Mouse (Mus musculus): Measurements from ENCODE around the gene Camk2b. TPM values are rescaled to one million over a fixed set of nuclear protein-coding genes. Genes with fewer than 3 reads are reported as not detected.

Camk2b gene
- polyA plus RNA-seq (2014; fragmentation: Illumina TruSeq; extraction: RNeasy Lipid Tissue Mini Kit (QIAGEN cat#74804); ENCODE audit: low read depth, low replicate concordance) = 7.6 TPM

DNA sequence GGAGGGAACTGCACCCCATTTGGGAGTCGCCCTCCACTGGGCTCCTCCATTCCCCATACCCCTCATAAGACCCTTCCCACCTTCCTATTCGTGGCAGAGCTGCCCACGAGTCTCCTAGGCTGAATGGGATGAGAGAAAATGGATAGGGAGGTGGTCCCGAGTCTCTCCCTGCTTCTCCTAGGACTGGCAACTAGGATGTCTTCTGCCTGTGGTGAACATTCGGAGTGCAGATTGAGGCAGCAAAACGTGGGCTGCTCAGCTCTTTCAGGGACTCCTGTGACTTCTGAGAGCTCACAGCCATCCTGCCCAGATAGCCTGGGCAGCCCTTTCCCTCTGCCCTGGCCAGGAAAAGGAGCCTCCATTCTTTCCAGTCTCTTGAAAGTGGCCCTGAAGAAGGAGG is at the start of gene Camk2b:
Camk2b (minus strand) TSS at position 187 of the 400 bp plus-strand sequence.

DNA sequence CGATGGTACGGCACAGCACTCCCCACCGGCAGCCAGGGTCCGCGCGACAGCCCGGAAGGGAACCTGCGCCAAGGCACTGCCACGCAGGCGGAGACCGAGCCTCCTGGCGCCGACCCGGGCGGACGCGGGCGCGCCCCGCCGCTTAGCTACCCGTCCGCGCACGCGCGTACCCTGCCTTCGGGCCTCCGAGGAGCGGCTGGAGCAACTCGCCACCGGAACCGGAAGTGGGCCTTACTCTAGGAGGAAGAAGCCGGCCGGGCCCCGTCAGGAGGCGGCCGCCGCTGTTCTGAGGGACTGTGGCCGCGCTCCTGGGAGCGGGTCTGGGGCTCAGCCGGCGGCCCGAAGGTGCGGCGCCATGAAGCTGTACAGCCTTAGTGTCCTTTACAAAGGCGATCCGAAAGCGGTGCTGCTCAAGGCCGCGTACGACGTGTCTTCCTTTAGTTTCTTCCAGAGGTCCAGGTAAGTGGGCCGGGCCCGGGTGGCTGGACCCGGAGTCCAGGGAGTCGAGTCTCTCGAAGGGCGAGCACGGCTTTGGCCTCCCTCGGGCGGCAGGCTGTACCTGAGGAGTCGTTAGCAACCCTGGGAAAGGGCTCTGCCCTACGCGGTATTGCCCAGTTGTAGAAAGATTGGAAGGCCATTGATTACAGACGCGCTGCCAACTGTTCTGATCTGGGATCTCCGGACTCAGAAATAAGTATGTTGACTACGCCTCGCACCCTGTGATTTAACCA is 110.5 kb downstream of the Camk2b start, which contains the start of gene Ykt6:
Ykt6 (plus strand) TSS at position 148 of the 731 bp plus-strand sequence.

DNA sequence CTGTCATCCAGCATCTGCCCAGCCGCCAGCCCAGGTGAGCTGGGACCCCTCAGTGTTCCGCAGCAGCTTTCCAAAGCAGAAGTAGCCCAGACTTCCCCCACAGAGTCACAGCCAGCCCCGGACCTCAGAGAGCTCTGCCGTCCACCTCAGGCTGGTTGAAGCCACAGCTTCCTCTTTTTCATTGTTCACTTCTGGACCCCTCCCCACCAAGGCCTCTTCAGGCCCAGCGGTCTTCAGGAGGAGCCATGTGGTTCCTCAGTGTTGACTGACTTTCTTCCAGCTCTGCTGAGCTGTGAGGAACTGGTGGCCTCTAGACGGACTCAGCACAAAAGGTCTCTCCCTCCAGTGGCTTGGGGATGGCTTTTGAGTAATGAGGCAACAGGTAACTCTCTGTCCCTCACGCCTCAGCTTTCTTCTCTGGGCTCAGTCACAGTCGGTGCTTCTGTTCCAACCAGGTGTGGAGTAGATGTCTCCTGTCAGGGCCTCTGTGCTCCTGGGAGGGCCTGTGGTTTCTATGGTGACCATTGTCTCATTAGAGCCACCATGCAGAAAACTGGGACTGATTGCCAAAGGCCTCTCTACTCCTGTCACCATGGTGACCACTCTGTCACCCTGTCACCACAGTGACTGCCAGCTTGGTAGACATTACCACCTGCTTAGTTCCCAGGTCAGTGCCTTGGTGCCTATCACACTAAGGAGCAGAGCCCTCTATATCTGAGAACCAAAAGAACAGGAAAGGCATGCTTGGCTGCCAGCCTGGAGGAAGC is 116.4 kb downstream of the Camk2b start, which contains the start of gene Gck:
Gck (minus strand) TSS at position 496 of the 767 bp plus-strand sequence.

Other genes with a start within 250 kb of the Camk2b start
- gene Polm, start 228.3 kb downstream of the Camk2b start, polyA plus RNA-seq (2014; fragmentation: Illumina TruSeq; extraction: RNeasy Lipid Tissue Mini Kit (QIAGEN cat#74804); ENCODE audit: low read depth, low replicate concordance) = 4.5 TPM
- gene Aebp1, start 204.4 kb downstream of the Camk2b start, polyA plus RNA-seq (2014; fragmentation: Illumina TruSeq; extraction: RNeasy Lipid Tissue Mini Kit (QIAGEN cat#74804); ENCODE audit: low read depth, low replicate concordance) = 23.7 TPM
- 33.1 TPM for gene Pold2, start 188.1 kb downstream of the Camk2b start, polyA plus RNA-seq (2014; fragmentation: Illumina TruSeq; extraction: RNeasy Lipid Tissue Mini Kit (QIAGEN cat#74804); ENCODE audit: low read depth, low replicate concordance)
- gene Myl7, start 167.6 kb downstream of the Camk2b start, polyA plus RNA-seq (2014; fragmentation: Illumina TruSeq; extraction: RNeasy Lipid Tissue Mini Kit (QIAGEN cat#74804); ENCODE audit: low read depth, low replicate concordance) = 2,189 TPM
- 16.7 TPM for gene Gck, start 116.3 kb downstream of the Camk2b start, polyA plus RNA-seq (2014; fragmentation: Illumina TruSeq; extraction: RNeasy Lipid Tissue Mini Kit (QIAGEN cat#74804); ENCODE audit: low read depth, low replicate concordance)
- 62.0 TPM for gene Ykt6, start 110.7 kb downstream of the Camk2b start, polyA plus RNA-seq (2014; fragmentation: Illumina TruSeq; extraction: RNeasy Lipid Tissue Mini Kit (QIAGEN cat#74804); ENCODE audit: low read depth, low replicate concordance)
- not detected for gene A730071L15Rik, start 133.7 kb upstream of the Camk2b start, polyA plus RNA-seq (2014; fragmentation: Illumina TruSeq; extraction: RNeasy Lipid Tissue Mini Kit (QIAGEN cat#74804); ENCODE audit: low read depth, low replicate concordance)
- gene Nudcd3, start 134.1 kb upstream of the Camk2b start, polyA plus RNA-seq (2014; fragmentation: Illumina TruSeq; extraction: RNeasy Lipid Tissue Mini Kit (QIAGEN cat#74804); ENCODE audit: low read depth, low replicate concordance) = 55.5 TPM
- 0.13 TPM for gene Npc1l1, start 163.8 kb upstream of the Camk2b start, polyA plus RNA-seq (2014; fragmentation: Illumina TruSeq; extraction: RNeasy Lipid Tissue Mini Kit (QIAGEN cat#74804); ENCODE audit: low read depth, low replicate concordance)
- gene Ddx56, start 201.4 kb upstream of the Camk2b start, polyA plus RNA-seq (2014; fragmentation: Illumina TruSeq; extraction: RNeasy Lipid Tissue Mini Kit (QIAGEN cat#74804); ENCODE audit: low read depth, low replicate concordance) = 27.7 TPM
- 93.1 TPM for gene Tmed4, start 208.5 kb upstream of the Camk2b start, polyA plus RNA-seq (2014; fragmentation: Illumina TruSeq; extraction: RNeasy Lipid Tissue Mini Kit (QIAGEN cat#74804); ENCODE audit: low read depth, low replicate concordance)
- 1,297 TPM for gene Ogdh, start 225.3 kb upstream of the Camk2b start, polyA plus RNA-seq (2014; fragmentation: Illumina TruSeq; extraction: RNeasy Lipid Tissue Mini Kit (QIAGEN cat#74804); ENCODE audit: low read depth, low replicate concordance)

Measured in heart, adult 10 weeks (tissue).